ENCODE assay signal across 8 mouse cellular contexts in genomic region chr15:82929595-82929994, GRCm38 (mm10). TPM values are rescaled to one million over a fixed set of nuclear protein-coding genes. Genes with fewer than 3 reads are reported as not detected.
DNase-seq lines count a peak whose midpoint lies in the region; ATAC-seq lines count a peak whose summit lies in the region.

No protein-coding gene starts in this region.

- H3K9ac ChIP-seq in limb, embryonic 11.5 days (ENCODE audit: low read length): no peak overlapping the region

- 10% methylated on average over 9 of the region's 9 CpGs for WGBS in limb, embryonic 11.5 days

- peak overlapping the region; percentile 12; the same call in 1 of the 2 replicates for H3K4me2 ChIP-seq in limb, embryonic 11.5 days (ENCODE audit: low read depth, severe bottlenecking)

- H3K27me3 ChIP-seq in limb, embryonic 11.5 days (ENCODE audit: control insufficient read depth, insufficient read depth, low read length): 0 out of 2 replicates have a peak, but pooled peaks cover 2% of the 10 kb centered on the region

- peak; percentile 45 for DNase-seq in kidney, postnatal 10 days
- DNase-seq in kidney, postnatal 14 days: no peak
- DNase-seq in Muller cell, postnatal 12 days (ENCODE audit: inconsistent ontology term): peak; percentile 53
- DNase-seq in cerebellum, postnatal 10 days: peak; percentile 77 to 86
- DNase-seq in limb, embryonic 11.5 days (ENCODE audit: low spot score): peak; percentile 68
- no peak for DNase-seq in spleen, postnatal 10 days (ENCODE audit: low spot score in 2 of 2)
- no peak for DNase-seq in spleen, adult 12 weeks (ENCODE audit: low spot score)

- H3K4me1 ChIP-seq in limb, embryonic 11.5 days (ENCODE audit: control insufficient read depth, insufficient read depth, low read length): peaks cover 60% of the 10 kb centered on the region

- no peak overlapping the region for H3K4me3 ChIP-seq in limb, embryonic 11.5 days (ENCODE audit: low read depth, low read length)

- no peak overlapping the region for H3K27ac ChIP-seq in limb, embryonic 11.5 days (replicated peaks; ENCODE audit: low read depth, low read length)

- no peak for ATAC-seq in limb, embryonic 11.5 days (ENCODE audit: insufficient number of reproducible peaks, low FRiP score, low TSS enrichment, low read depth)
- no peak for ATAC-seq in erythroid progenitor cell, adult 5-6 weeks (replicated peaks; ENCODE audit: low FRiP score, poor library complexity, severe bottlenecking)

- no peaks in the 10 kb centered on the region for H3K36me3 ChIP-seq in limb, embryonic 11.5 days (ENCODE audit: control insufficient read depth, insufficient read depth, low read length)

- no peaks in the 10 kb centered on the region for H3K9me3 ChIP-seq in limb, embryonic 11.5 days (ENCODE audit: control insufficient read depth, low read length)

RNA-seq across cellular contexts. Expression of gene Tcf20, which starts 58.1 kb away (rescaled TPM):
- 12.3 and 14.3 TPM in 2 replicates for polyA plus RNA-seq in limb, embryonic 11.5 days (2014; fragmentation: Nextera tagmentation; extraction: Ambion mirVana)
- 35.0 and 36.0 TPM in 2 replicates for total RNA-seq in erythroid progenitor cell, adult 5-6 weeks (2015; ENCODE audit: low replicate concordance)
- total RNA-seq in erythroid progenitor cell, adult 5-6 weeks (2017; ENCODE audit: low replicate concordance): 51.7 and 55.5 TPM in 2 replicates

Comparison
In these comparisons a context has a peak if more than half of its experiments do, and no peak if none do; other contexts are left out.
1. DNase-seq: peak in kidney, postnatal 10 days (single experiment), Muller cell, postnatal 12 days (single experiment), cerebellum, postnatal 10 days (2 of 2) and limb, embryonic 11.5 days (single experiment); none in kidney, postnatal 14 days (single experiment), spleen, postnatal 10 days (0 of 2) and spleen, adult 12 weeks (single experiment).